Mouse (Mus musculus) CH12.LX (cell line): Measurements from ENCODE around the gene Ybx3. TPM values are rescaled to one million over a fixed set of nuclear protein-coding genes. Genes with fewer than 3 reads are reported as not detected.
A peak's percentile ranks its signal among the peaks of the same experiment; 100 is the strongest.

ENCODE experiments used
- DNase-seq: peaks from one replicate; pipeline ENCODE4 v3.0.0-alpha.2; 2013; ENCODE audit errors: extremely low read depth
- H3K27ac ChIP-seq: 2 replicates; pipeline ENCODE4 v1.5.1; 2012; ENCODE audit warnings: low read depth, mild to moderate bottlenecking, control low read depth, moderate library complexity; ENCODE audit not compliant: insufficient read depth
- H3K27me3 ChIP-seq: replicated peaks from 2 replicates; pipeline ENCODE3; 2012; ENCODE audit warnings: inconsistent platforms
- H3K36me3 ChIP-seq, 2 experiments: replicated peaks in 1 of 2; 2 replicates each; pipeline versions ENCODE3 to v1.6.1; 2012; ENCODE audit warnings: inconsistent platforms in 1 of 2, low read length in 1 of 2, mild to moderate bottlenecking in 1 of 2, mixed read lengths in 1 of 2, moderate library complexity in 1 of 2; ENCODE audit not compliant: control insufficient read depth in 1 of 2, insufficient read depth in 1 of 2
- H3K4me1 ChIP-seq, 2 experiments: 2 replicates each; pipeline ENCODE4 v1.6.1; 2012; ENCODE audit warnings: inconsistent platforms in 1 of 2, moderate library complexity in 1 of 2; ENCODE audit not compliant: insufficient read depth in 2 of 2, control insufficient read depth in 1 of 2
- H3K4me2 ChIP-seq: 2 replicates; pipeline ENCODE4 v1.6.1; 2012; ENCODE audit warnings: low read depth, mild to moderate bottlenecking, control low read depth; ENCODE audit not compliant: poor library complexity, insufficient read depth, severe bottlenecking
- H3K4me3 ChIP-seq, 3 experiments: fragments of 150-350 bp in 1 of 3; sonication (generic) in 1 of 3; replicated peaks in 1 of 3; 2 replicates each; pipeline versions ENCODE3 to v1.5.1; 2011 to 2012; ENCODE audit warnings: low read depth in 2 of 3, low read length in 2 of 3, mild to moderate bottlenecking in 2 of 3, moderate library complexity in 2 of 3, control low read depth in 1 of 3, improper control_type of control experiment in 1 of 3, inconsistent platforms in 1 of 3, mixed read lengths in 1 of 3; ENCODE audit not compliant: poor library complexity in 1 of 3
- H3K79me2 ChIP-seq: replicated peaks from 2 replicates; pipeline ENCODE4 v1.6.1; 2012; ENCODE audit warnings: mild to moderate bottlenecking, moderate library complexity; ENCODE audit not compliant: control insufficient read depth, poor library complexity, insufficient read depth, severe bottlenecking; ENCODE audit errors: extremely low read depth
- H3K9ac ChIP-seq: 2 replicates; pipeline ENCODE4 v1.6.1; 2012; ENCODE audit warnings: low read depth, mild to moderate bottlenecking, control low read depth, moderate library complexity; ENCODE audit not compliant: insufficient read depth
- H3K9me3 ChIP-seq: replicated peaks from 2 replicates; pipeline ENCODE3; 2012; ENCODE audit warnings: low read length, inconsistent platforms, mixed read lengths
- BHLHE40 ChIP-seq: IDR thresholded peaks from 2 replicates; pipeline ENCODE4 v1.6.1; 2011; ENCODE audit warnings: mild to moderate bottlenecking, low read depth, low read length, improper control_type of control experiment
- CHD1 ChIP-seq: IDR thresholded peaks from 2 replicates; pipeline ENCODE4 v1.6.1; 2012; ENCODE audit warnings: low read depth, low read length, improper control_type of control experiment, inconsistent platforms
- CHD2 ChIP-seq: IDR thresholded peaks from 2 replicates; pipeline ENCODE4 v1.6.1; 2011; ENCODE audit warnings: low read length, improper control_type of control experiment
- CTCF ChIP-seq, 2 experiments: IDR thresholded peaks in 1 of 2; conservative IDR thresholded peaks in 1 of 2; 2 replicates each; pipeline ENCODE4 v1.5.1; 2011 to 2012; ENCODE audit warnings: low read depth in 2 of 2, low read length in 2 of 2, improper control_type of control experiment in 1 of 2, inconsistent platforms in 1 of 2, mild to moderate bottlenecking in 1 of 2, moderate library complexity in 1 of 2
- HCFC1 ChIP-seq: IDR thresholded peaks from 2 replicates; pipeline ENCODE4 v1.6.1; 2012; ENCODE audit warnings: low read depth, mild to moderate bottlenecking, inconsistent platforms, low read length, improper control_type of control experiment
- IRF4 ChIP-seq: IDR thresholded peaks from 2 replicates; pipeline ENCODE4 v1.6.1; 2014; ENCODE audit warnings: low read depth, mild to moderate bottlenecking, inconsistent platforms, low read length, improper control_type of control experiment
- JUN ChIP-seq: IDR thresholded peaks from 2 replicates; pipeline ENCODE4 v1.6.1; 2011; ENCODE audit warnings: low read depth, mild to moderate bottlenecking, low read length, improper control_type of control experiment, moderate library complexity; ENCODE audit not compliant: insufficient read depth
- KAT2A ChIP-seq: IDR thresholded peaks from 2 replicates; pipeline ENCODE4 v1.6.1; 2012; ENCODE audit warnings: low read length, improper control_type of control experiment, inconsistent platforms; ENCODE audit not compliant: insufficient replicate concordance
- MAX ChIP-seq: IDR thresholded peaks from 2 replicates; pipeline ENCODE4 v1.6.1; 2011; ENCODE audit warnings: low read length, improper control_type of control experiment
- MAZ ChIP-seq: IDR thresholded peaks from 2 replicates; pipeline ENCODE4 v1.6.1; 2012; ENCODE audit warnings: low read depth, mild to moderate bottlenecking, inconsistent platforms, low read length, improper control_type of control experiment, moderate library complexity
- MEF2A ChIP-seq: IDR thresholded peaks from 2 replicates; pipeline ENCODE4 v1.6.1; 2014; ENCODE audit warnings: low read depth, mild to moderate bottlenecking, inconsistent platforms, low read length, improper control_type of control experiment, borderline replicate concordance
- MXI1 ChIP-seq: IDR thresholded peaks from 2 replicates; pipeline ENCODE4 v1.6.1; 2011; ENCODE audit warnings: mild to moderate bottlenecking, low read depth, low read length, improper control_type of control experiment
- MYC ChIP-seq: IDR thresholded peaks from 2 replicates; pipeline ENCODE4 v1.6.1; 2011; ENCODE audit warnings: low read depth, mild to moderate bottlenecking, improper control_type of control experiment, low read length
- NELFE ChIP-seq: IDR thresholded peaks from 2 replicates; pipeline ENCODE4 v1.6.1; 2011; ENCODE audit warnings: low read depth, low read length, improper control_type of control experiment
- NRF1 ChIP-seq: IDR thresholded peaks from 2 replicates; pipeline ENCODE4 v1.6.1; 2014; ENCODE audit warnings: low read depth, mild to moderate bottlenecking, inconsistent platforms, low read length, improper control_type of control experiment, moderate library complexity
- POLR2A ChIP-seq: IDR thresholded peaks from 2 replicates; pipeline ENCODE4 v1.6.1; 2011; ENCODE audit warnings: low read depth, mild to moderate bottlenecking, improper control_type of control experiment, low read length
- POLR2AphosphoS2 ChIP-seq: IDR thresholded peaks from 2 replicates; pipeline ENCODE4 v1.6.1; 2011; ENCODE audit warnings: low read depth, low read length, improper control_type of control experiment
- RAD21 ChIP-seq: IDR thresholded peaks from 2 replicates; pipeline ENCODE4 v1.6.1; 2011; ENCODE audit warnings: low read depth, mild to moderate bottlenecking, low read length, improper control_type of control experiment, moderate library complexity
- RCOR1 ChIP-seq: conservative IDR thresholded peaks from 2 replicates; pipeline ENCODE4 v1.6.1; 2012; ENCODE audit warnings: low read depth, mild to moderate bottlenecking, inconsistent platforms, low read length, improper control_type of control experiment
- SIN3A ChIP-seq: IDR thresholded peaks from 2 replicates; pipeline ENCODE4 v1.6.1; 2012; ENCODE audit warnings: low read length, improper control_type of control experiment, inconsistent platforms
- SMC3 ChIP-seq: IDR thresholded peaks from 2 replicates; pipeline ENCODE4 v1.6.1; 2011; ENCODE audit warnings: low read depth, low read length, improper control_type of control experiment
- TBP ChIP-seq: conservative IDR thresholded peaks from 2 replicates; pipeline ENCODE4 v1.6.1; 2011; ENCODE audit warnings: low read depth, low read length, improper control_type of control experiment
- TCF12 ChIP-seq: IDR thresholded peaks from 2 replicates; pipeline ENCODE4 v1.6.1; 2014; ENCODE audit warnings: low read depth, mild to moderate bottlenecking, inconsistent platforms, low read length, improper control_type of control experiment
- UBTF ChIP-seq: IDR thresholded peaks from 2 replicates; pipeline ENCODE4 v1.6.1; 2012; ENCODE audit warnings: low read depth, mild to moderate bottlenecking, inconsistent platforms, low read length, improper control_type of control experiment, moderate library complexity
- USF1 ChIP-seq: IDR thresholded peaks from 2 replicates; pipeline ENCODE4 v1.6.1; 2014; ENCODE audit warnings: low read depth, mild to moderate bottlenecking, inconsistent platforms, low read length, improper control_type of control experiment
- USF2 ChIP-seq: conservative IDR thresholded peaks from 2 replicates; pipeline ENCODE4 v1.6.1; 2011; ENCODE audit warnings: low read depth, low read length, improper control_type of control experiment
- ZC3H11A ChIP-seq: IDR thresholded peaks from 2 replicates; pipeline ENCODE4 v1.6.1; 2012; ENCODE audit warnings: low read depth, mild to moderate bottlenecking, inconsistent platforms, low read length, improper control_type of control experiment
- ZKSCAN1 ChIP-seq: IDR thresholded peaks from 2 replicates; pipeline ENCODE4 v1.6.1; 2012; ENCODE audit warnings: low read depth, inconsistent platforms, low read length, improper control_type of control experiment, borderline replicate concordance
- ZNF384 ChIP-seq: IDR thresholded peaks from 2 replicates; pipeline ENCODE4 v1.6.1; 2012; ENCODE audit warnings: low read depth, low read length, improper control_type of control experiment, inconsistent platforms
- dilution Hi-C: fragments of 300-500 bp; cut with MboI; formaldehyde crosslinking; loops from 2 replicates; pipeline ENCODE4 v1.14.3; 2020; ENCODE audit warnings: low sequenced_read_pairs; ENCODE audit not compliant: extremely low pct_unique_long_range_greater_than_20kb, extremely low pct_ligation_motif_present
- in situ Hi-C: fragments of 300-500 bp; cut with MboI; formaldehyde crosslinking; loops from 3 replicates; pipeline ENCODE4 v1.14.3; 2019; ENCODE audit warnings: low sequenced_read_pairs, low pct_ligation_motif_present, low pct_unique_long_range_greater_than_20kb, mixed read lengths
- polyA plus RNA-seq: library from polyadenylated mRNA; unstranded; fragments of >175 nt; gene quantifications from 2 replicates; pipeline ENCODE4 v1.2.1, GENCODE M21; 2012; ENCODE audit warnings: low read depth; ENCODE audit not compliant: insufficient read length
- total RNA-seq, 2 experiments: library from RNA; depleted of rRNA; stranded (reverse); fragments of 300-350 nt in 1 of 2; fragments of >200 nt in 1 of 2; gene quantifications; 2 replicates each; pipeline ENCODE4 v1.2.3; 2012 to 2014

Ybx3 gene
- total and polyA plus RNA-seq, 3 experiments: 391 to 620 (median 410) TPM

DNA sequence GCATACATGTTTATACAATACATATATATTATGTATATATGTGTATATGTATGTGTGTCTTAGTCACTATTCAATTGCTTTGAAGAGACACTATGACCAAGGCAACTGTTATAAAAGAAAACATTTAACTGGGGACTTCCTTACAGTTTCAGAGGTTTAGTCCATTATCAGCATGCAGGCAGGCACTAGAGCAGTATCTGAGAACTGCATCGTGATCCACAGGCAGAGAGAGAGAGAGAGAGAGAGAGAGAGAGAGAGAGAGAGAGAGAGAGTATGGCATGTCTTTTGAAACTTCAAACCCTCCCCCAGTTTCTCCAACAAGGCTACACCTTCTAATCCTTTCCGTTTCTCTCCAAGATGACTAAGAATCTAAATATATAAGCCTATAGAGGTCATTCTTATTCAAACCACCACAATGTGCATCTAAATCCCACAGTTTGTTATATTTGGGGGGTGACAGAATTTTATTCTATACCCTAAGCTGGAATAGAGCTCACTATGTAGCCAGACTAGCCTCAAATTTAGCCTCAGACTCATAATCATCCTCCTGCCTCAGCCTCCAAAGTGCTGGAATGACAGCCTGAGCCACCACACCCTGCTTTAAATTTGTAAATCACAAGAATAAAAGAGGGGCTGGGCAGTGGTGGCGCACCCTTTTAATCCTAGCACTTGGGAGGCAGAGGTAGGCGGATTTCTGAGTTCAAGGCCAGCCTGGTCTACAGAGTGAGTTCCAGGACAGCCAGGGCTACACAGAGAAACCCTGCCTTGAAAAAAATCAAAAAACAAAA is 5.8 kb upstream of the Ybx3 start:
- no peak for DNase-seq
- Histone ChIP-seq H3K79me2 (no peaks in the 10 kb centered on the region), H3K4me3 (no peak overlapping the region), H3K27me3 (peaks cover 21% of the 10 kb centered on the region), H3K4me2 (no peak overlapping the region), H3K36me3 (no peaks in the 10 kb centered on the region), H3K9ac (no peak overlapping the region), H3K9me3 (no peaks in the 10 kb centered on the region), H3K4me1 (no peaks in the 10 kb centered on the region), H3K27ac (no peak overlapping the region)
- in situ Hi-C loops: no loop called here
- dilution Hi-C loops: no loop called here
- no peak for TF ChIP-seq JUN
- TF ChIP-seq ZC3H11A: no peak
- TF ChIP-seq RAD21: no peak
- TF ChIP-seq BHLHE40: no peak
- no peak for TF ChIP-seq TBP
- TF ChIP-seq CHD1: no peak
- no peak for TF ChIP-seq KAT2A
- TF ChIP-seq USF2: no peak
- TF ChIP-seq SIN3A: no peak
- TF ChIP-seq MAX: no peak
- TF ChIP-seq NRF1: no peak
- TF ChIP-seq RCOR1: no peak
- TF ChIP-seq IRF4: no peak

DNA sequence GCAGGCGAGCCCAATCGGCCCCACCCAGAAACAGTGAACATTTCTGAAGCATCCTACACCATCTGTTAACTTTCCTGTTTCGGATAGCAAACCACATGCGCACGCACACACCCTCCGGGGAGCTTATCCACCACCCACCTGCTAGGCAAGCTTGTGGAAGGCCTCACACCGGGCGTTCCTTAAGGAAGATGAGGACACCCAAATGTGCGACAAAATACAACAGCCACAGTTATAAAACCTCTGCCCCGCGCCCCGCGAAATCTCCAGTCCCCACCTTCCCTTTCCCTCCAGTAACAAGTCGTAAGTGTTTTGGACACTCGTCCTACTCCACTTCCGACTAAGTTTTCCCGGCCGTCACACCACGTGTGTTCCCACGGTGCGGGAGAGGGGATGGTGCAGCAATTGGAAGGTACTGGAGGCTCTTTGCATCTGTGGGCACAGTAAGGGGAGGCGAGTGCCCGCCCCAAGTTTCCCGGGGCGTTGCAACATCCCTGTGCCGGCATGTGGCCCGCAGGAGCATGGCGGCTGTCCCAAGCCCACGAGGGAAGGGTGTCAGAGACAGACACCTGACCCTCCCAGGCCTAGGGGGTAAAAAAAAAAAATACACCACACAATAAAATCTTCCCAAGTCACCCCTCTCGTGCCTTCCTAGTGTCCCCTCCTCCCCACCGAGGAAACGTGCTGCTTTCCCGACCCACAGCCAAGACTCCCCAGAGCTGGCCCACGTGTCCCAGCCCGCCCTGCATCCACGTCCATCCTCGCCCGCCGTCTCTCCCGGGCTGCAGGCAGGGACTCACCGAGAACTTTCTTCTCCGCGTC is 846 bp downstream of the Ybx3 start:
- H3K9me3 ChIP-seq: no peaks in the 10 kb centered on the region
- peaks cover 18% of the 10 kb centered on the region for H3K27me3 ChIP-seq
- H3K27ac ChIP-seq: peak overlapping the region; percentile 80
- dilution Hi-C loops (no loop called here), in situ Hi-C loops (no loop called here)
- H3K79me2 ChIP-seq: peaks cover 53% of the 10 kb centered on the region
- H3K4me3 ChIP-seq: peak overlapping the region; percentile 80 to 90 (median 89)
- H3K9ac ChIP-seq: peak overlapping the region; percentile 92
- DNase-seq: peak; percentile 69
- peaks cover 2 to 34% of the 10 kb centered on the region in 2 experiments for H3K4me1 ChIP-seq
- peaks cover 2 to 23% of the 10 kb centered on the region in 2 experiments for H3K36me3 ChIP-seq
- peak overlapping the region; percentile 83 for H3K4me2 ChIP-seq
- TF ChIP-seq SMC3 (no peak), CHD1 (no peak), CTCF (conservative IDR thresholded peaks at IDR 0.05 in 1 of 2, IDR thresholded peaks at IDR 0.05 in 1 of 2; ENCODE audit: low read depth in 2 of 2, low read length in 2 of 2) (no peak), MEF2A (no peak), MXI1 (peak; percentile 84), NRF1 (peak; percentile 77), ZNF384 (no peak), POLR2A (peak; percentile 51), UBTF (0 out of 2 replicates have a peak, but pooled peaks have one; percentile 46), CHD2 (no peak), MAZ (no peak), SIN3A (peak; percentile 81; the same call in 1 of the 2 replicates), RCOR1 (no peak), HCFC1 (no peak; the same call in 1 of the 2 replicates), TCF12 (0 out of 2 replicates have a peak, but pooled peaks have one; percentile 2), MYC (peak; percentile 95), MAX (peak; percentile 94), IRF4 (no peak), BHLHE40 (peak; percentile 55), ZKSCAN1 (no peak), TBP (0 out of 2 replicates have a peak, but pooled peaks have one; percentile 24), KAT2A (no peak), USF1 (no peak), NELFE (0 out of 2 replicates have a peak, but pooled peaks have one; percentile 28), POLR2AphosphoS2 (no peak)
